Mouse (Mus musculus) cerebellum, adult 11 months (tissue): ENCODE results near the gene Nav3.

Experiments
- DNase-seq: peaks from one replicate; pipeline ENCODE4 v3.0.0; 2022

Gene Nav3

GRCm38 (mm10) chr10:110175874-110176273 is 280.1 kb downstream of the Nav3 start:
- DNase-seq = no peak

GRCm38 (mm10) chr10:110169416-110169815 is 286.6 kb downstream of the Nav3 start:
- DNase-seq = no peak

GRCm38 (mm10) chr10:110168892-110169291 is 287.1 kb downstream of the Nav3 start:
- no peak for DNase-seq

- no peak for DNase-seq
These were observed 293.4 kb downstream of the Nav3 start for GRCm38 (mm10) chr10:110162596-110162995.

GRCm38 (mm10) chr10:110160894-110161293 is 295.1 kb downstream of the Nav3 start:
- no peak for DNase-seq

- no peak for DNase-seq
These were observed 296.5 kb downstream of the Nav3 start for GRCm38 (mm10) chr10:110159548-110159947.

GRCm38 (mm10) chr10:110158122-110158521 is 297.9 kb downstream of the Nav3 start:
- no peak for DNase-seq

- DNase-seq = no peak
These were observed 299.6 kb downstream of the Nav3 start for GRCm38 (mm10) chr10:110156412-110156811.

- no peak for DNase-seq
These were observed 300.5 kb downstream of the Nav3 start for GRCm38 (mm10) chr10:110155494-110155893.

GRCm38 (mm10) chr10:110154873-110155237 is 301.1 kb downstream of the Nav3 start:
- no peak for DNase-seq

- DNase-seq = no peak
These were observed 301.8 kb downstream of the Nav3 start for GRCm38 (mm10) chr10:110154001-110154872.

GRCm38 (mm10) chr10:110120572-110120971 is 335.4 kb downstream of the Nav3 start:
- no peak for DNase-seq

GRCm38 (mm10) chr10:110117341-110117740 is 338.7 kb downstream of the Nav3 start:
- DNase-seq = no peak

GRCm38 (mm10) chr10:110112669-110113458 is 343.1 kb downstream of the Nav3 start:
- DNase-seq = no peak

- no peak for DNase-seq
These were observed 352.7 kb downstream of the Nav3 start for GRCm38 (mm10) chr10:110103255-110103654.

GRCm38 (mm10) chr10:110102231-110102630 is 353.8 kb downstream of the Nav3 start:
- DNase-seq = no peak

- no peak for DNase-seq
These were observed 361.6 kb downstream of the Nav3 start for GRCm38 (mm10) chr10:110094433-110094832.

GRCm38 (mm10) chr10:110088444-110089061 is 367.5 kb downstream of the Nav3 start:
- DNase-seq = no peak

GRCm38 (mm10) chr10:110085903-110086302 is 370.1 kb downstream of the Nav3 start:
- DNase-seq = no peak

- peak; percentile 36 for DNase-seq
These were observed 370.8 kb downstream of the Nav3 start for GRCm38 (mm10) chr10:110085156-110085555.

GRCm38 (mm10) chr10:110076575-110076974 is 379.4 kb downstream of the Nav3 start:
- no peak for DNase-seq

GRCm38 (mm10) chr10:110072355-110072754 is 383.6 kb downstream of the Nav3 start:
- no peak for DNase-seq

GRCm38 (mm10) chr10:110061166-110061565 is 394.8 kb downstream of the Nav3 start:
- no peak for DNase-seq

GRCm38 (mm10) chr10:110037547-110037946 is 418.5 kb downstream of the Nav3 start:
- no peak for DNase-seq
